Mouse (Mus musculus): ENCODE measurements around the gene Olfr196.
"Not testable (repeated sequence)": the region's sequence is repeated elsewhere in the genome, so short reads cannot be mapped to it uniquely, and the experiment has no call there.

Gene Olfr196

GRCm38 (mm10) chr16:59170354-59170753 lies at the start of gene Olfr196:
Gene Olfr196 (minus strand): TSS chr16:59170454.
- no peak for DNase-seq (ENCODE audit: low read depth, low spot score)

GRCm38 (mm10) chr16:59219667-59220066 lies 49.4 kb upstream of the Olfr196 start, which contains the start of gene Olfr199:
Gene Olfr199 (minus strand): TSS chr16:59219767.
- not testable (repeated sequence) for DNase-seq (ENCODE audit: low read depth, low spot score)

GRCm38 (mm10) chr16:59217861-59218260 lies 47.6 kb upstream of the Olfr196 start:
- DNase-seq (ENCODE audit: low read depth, low spot score): not testable (repeated sequence)

GRCm38 (mm10) chr16:59203433-59203832 lies 33.2 kb upstream of the Olfr196 start, which contains the start of gene Olfr198:
Gene Olfr198 (minus strand): TSS chr16:59203533.
- not testable (repeated sequence) for DNase-seq (ENCODE audit: low read depth, low spot score)

GRCm38 (mm10) chr16:59151996-59152395 lies 18.3 kb downstream of the Olfr196 start:
- DNase-seq (ENCODE audit: low read depth, low spot score): no peak

GRCm38 (mm10) chr16:59146746-59147145 lies 23.5 kb downstream of the Olfr196 start, which contains the start of gene Olfr195:
Gene Olfr195 (plus strand): TSS chr16:59147046.
- no peak for DNase-seq (ENCODE audit: low read depth, low spot score)

- DNase-seq (ENCODE audit: low read depth, low spot score): no peak
Measured at GRCm38 (mm10) chr16:59141105-59141504, 29.1 kb downstream of the Olfr196 start.

- no peak for DNase-seq (ENCODE audit: low read depth, low spot score)
Measured at GRCm38 (mm10) chr16:59130740-59131139, 39.5 kb downstream of the Olfr196 start.

GRCm38 (mm10) chr16:59120969-59121368 lies 49.3 kb downstream of the Olfr196 start, which contains the start of gene Olfr194:
Gene Olfr194 (minus strand): TSS chr16:59121069.
- DNase-seq (ENCODE audit: low read depth, low spot score): no peak

Measured in skeletal muscle tissue, adult 2 months (tissue).